Mouse (Mus musculus) ES-Bruce4 (cell line): ENCODE results near the gene Taf12. TPM values are rescaled to one million over a fixed set of nuclear protein-coding genes. Genes with fewer than 3 reads are reported as not detected.
"Not testable (repeated sequence)": the region's sequence is repeated elsewhere in the genome, so short reads cannot be mapped to it uniquely, and the experiment has no call there.

ENCODE experiments used
- H3K27ac ChIP-seq: 2 replicates; pipeline ENCODE4 v1.5.1; 2012; ENCODE audit warnings: low read length, inconsistent platforms; ENCODE audit not compliant: insufficient read depth
- H3K27me3 ChIP-seq: 2 replicates; pipeline ENCODE4 v1.6.1; 2012; ENCODE audit warnings: mild to moderate bottlenecking, low read length, inconsistent platforms; ENCODE audit not compliant: control insufficient read depth, poor library complexity, insufficient read depth, severe bottlenecking
- H3K36me3 ChIP-seq: 2 replicates; pipeline ENCODE4 v1.6.1; 2012; ENCODE audit warnings: inconsistent platforms, mild to moderate bottlenecking, low read length, moderate library complexity; ENCODE audit not compliant: control insufficient read depth, poor library complexity, insufficient read depth, severe bottlenecking
- H3K4me1 ChIP-seq: one replicate; pipeline ENCODE4 v1.8.1; 2011; ENCODE audit warnings: low read length; ENCODE audit not compliant: control insufficient read depth, insufficient read depth
- H3K4me3 ChIP-seq: 2 replicates; pipeline ENCODE4 v1.5.1; 2011; ENCODE audit warnings: low read depth, mild to moderate bottlenecking, low read length
- H3K9ac ChIP-seq: 2 replicates; pipeline ENCODE4 v1.6.1; 2012; ENCODE audit warnings: low read depth, mild to moderate bottlenecking, inconsistent platforms; ENCODE audit not compliant: poor library complexity, severe bottlenecking
- H3K9me3 ChIP-seq: replicated peaks from 2 replicates; pipeline ENCODE4 v1.6.1; 2012; ENCODE audit warnings: mild to moderate bottlenecking, low read length, inconsistent platforms; ENCODE audit not compliant: control insufficient read depth, poor library complexity, insufficient read depth, severe bottlenecking
- CTCF ChIP-seq: IDR thresholded peaks from one replicate; pipeline ENCODE4 v1.8.1; 2011; ENCODE audit warnings: low read depth, low read length
- EP300 ChIP-seq: IDR thresholded peaks from 2 replicates; pipeline ENCODE4 v1.6.1; 2011; ENCODE audit warnings: low read depth, low read length; ENCODE audit not compliant: insufficient read depth
- POLR2A ChIP-seq: IDR thresholded peaks from one replicate; pipeline ENCODE4 v1.8.1; 2011; ENCODE audit warnings: low read length; ENCODE audit not compliant: insufficient read depth
- polyA plus RNA-seq: library from polyadenylated mRNA; stranded (reverse); fragments of >200 nt; gene quantifications from 2 replicates; pipeline ENCODE4 v1.2.4, GENCODE M21; 2011; ENCODE audit warnings: low read depth; ENCODE audit not compliant: missing spikeins, insufficient read depth, insufficient read length

Gene Taf12
- polyA plus RNA-seq, 1 experiment: 34.3 TPM

GRCm38 (mm10) chr4:132301486-132301885 lies 27.3 kb downstream of the Taf12 start:
- Histone ChIP-seq H3K9ac (no peak overlapping the region), H3K4me1 (peaks cover 3% of the 10 kb centered on the region), H3K4me3 (no peak overlapping the region), H3K27me3 (no peaks in the 10 kb centered on the region), H3K36me3 (no peaks in the 10 kb centered on the region), H3K27ac (no peak overlapping the region), H3K9me3 (no peaks in the 10 kb centered on the region)
- no peak for TF ChIP-seq POLR2A
- no peak for TF ChIP-seq EP300
- TF ChIP-seq CTCF: no peak

- H3K27ac ChIP-seq: no peak overlapping the region
- H3K4me1 ChIP-seq: peaks cover 3% of the 10 kb centered on the region
- peak overlapping the region; percentile 17 for H3K9ac ChIP-seq
- TF ChIP-seq POLR2A (no peak), CTCF (no peak), EP300 (no peak)
- peak overlapping the region; percentile 77 for H3K4me3 ChIP-seq
- no peaks in the 10 kb centered on the region for H3K9me3 ChIP-seq
- no peaks in the 10 kb centered on the region for H3K36me3 ChIP-seq
- H3K27me3 ChIP-seq: no peaks in the 10 kb centered on the region
Measured at GRCm38 (mm10) chr4:132301965-132302938, 28.1 kb downstream of the Taf12 start.

GRCm38 (mm10) chr4:132302939-132303479 lies 28.8 kb downstream of the Taf12 start, which contains the start of gene Rab42:
Rab42 (minus strand) TSS chr4:132303385.
- TF ChIP-seq POLR2A (no peak), CTCF (no peak)

GRCm38 (mm10) chr4:132303484-132303883 lies 29.3 kb downstream of the Taf12 start:
- H3K4me1 ChIP-seq, H3K9me3 ChIP-seq, H3K27me3 ChIP-seq, H3K36me3 ChIP-seq: not testable (repeated sequence)
- Histone ChIP-seq H3K4me3 (peak overlapping the region; percentile 77), H3K9ac (peak overlapping the region; percentile 17; the same call in 1 of the 2 replicates), H3K27ac (peak overlapping the region; percentile 57)

More at GRCm38 (mm10) chr4:132302939-132303479, 28.8 kb downstream of the Taf12 start, which contains the start of gene Rab42:
- no peaks in the 10 kb centered on the region for H3K9me3 ChIP-seq
- H3K4me3 ChIP-seq: peak within 1 kb of the TSS; percentile 77
- peak within 1 kb of the TSS; percentile 57 for H3K27ac ChIP-seq
- peak within 1 kb of the TSS; percentile 17 for H3K9ac ChIP-seq
- peaks cover 3% of the 10 kb centered on the region for H3K4me1 ChIP-seq
- no peaks in the 10 kb centered on the region for H3K27me3 ChIP-seq
- no peaks in the 10 kb centered on the region for H3K36me3 ChIP-seq

GRCm38 (mm10) chr4:132305276-132305675 lies 31.1 kb downstream of the Taf12 start:
- TF ChIP-seq CTCF: no peak
- no peak for TF ChIP-seq EP300
- TF ChIP-seq POLR2A: no peak
- Histone ChIP-seq H3K9me3 (no peaks in the 10 kb centered on the region), H3K27ac (no peak overlapping the region), H3K9ac (no peak overlapping the region), H3K4me3 (no peak overlapping the region), H3K27me3 (no peaks in the 10 kb centered on the region), H3K4me1 (peaks cover 3% of the 10 kb centered on the region), H3K36me3 (peaks cover 16% of the 10 kb centered on the region)

- TF ChIP-seq POLR2A (no peak), EP300 (no peak), CTCF (no peak)
- H3K27ac ChIP-seq: peak overlapping the region; percentile 26; the same call in 1 of the 2 replicates
- H3K9ac ChIP-seq: peak overlapping the region; percentile 25; the same call in 1 of the 2 replicates
- H3K4me3 ChIP-seq: no peak overlapping the region
- H3K27me3 ChIP-seq: no peaks in the 10 kb centered on the region
- H3K9me3 ChIP-seq: no peaks in the 10 kb centered on the region
- peaks cover 3% of the 10 kb centered on the region for H3K4me1 ChIP-seq
- H3K36me3 ChIP-seq: peaks cover 23% of the 10 kb centered on the region
Measured at GRCm38 (mm10) chr4:132306004-132306403, 31.8 kb downstream of the Taf12 start.
